Mouse (Mus musculus): ENCODE measurements around the gene Btnl10.

The Btnl10 gene

DNA sequence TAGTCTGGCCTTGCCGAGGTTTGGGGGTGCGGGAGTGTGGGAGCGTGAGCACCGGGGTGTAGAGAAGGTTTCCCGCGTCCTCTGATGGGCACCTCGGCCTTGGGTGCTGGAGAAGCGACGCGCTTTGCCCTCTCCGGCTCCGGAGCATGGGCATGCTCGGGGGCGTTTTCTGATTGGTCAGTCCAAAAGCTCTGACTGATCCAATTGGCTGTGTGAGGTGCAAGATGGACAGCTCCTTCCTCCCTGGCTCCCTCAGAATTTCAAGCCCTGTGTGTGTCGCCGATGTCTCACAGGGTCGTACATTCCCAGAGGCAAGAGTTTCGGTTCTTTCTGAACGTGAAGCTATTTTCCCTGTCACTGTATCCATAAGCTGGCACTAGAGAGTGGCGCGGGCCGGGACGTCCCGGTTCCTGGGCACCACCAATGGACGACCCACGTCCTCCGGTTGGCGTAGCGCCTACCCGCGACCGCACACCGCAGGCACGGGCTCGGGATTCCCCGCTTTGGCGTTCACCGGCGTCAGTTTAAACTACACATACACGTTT lies 42.3 kb downstream of the Btnl10 start:
- peak; percentile 88 for DNase-seq

DNA sequence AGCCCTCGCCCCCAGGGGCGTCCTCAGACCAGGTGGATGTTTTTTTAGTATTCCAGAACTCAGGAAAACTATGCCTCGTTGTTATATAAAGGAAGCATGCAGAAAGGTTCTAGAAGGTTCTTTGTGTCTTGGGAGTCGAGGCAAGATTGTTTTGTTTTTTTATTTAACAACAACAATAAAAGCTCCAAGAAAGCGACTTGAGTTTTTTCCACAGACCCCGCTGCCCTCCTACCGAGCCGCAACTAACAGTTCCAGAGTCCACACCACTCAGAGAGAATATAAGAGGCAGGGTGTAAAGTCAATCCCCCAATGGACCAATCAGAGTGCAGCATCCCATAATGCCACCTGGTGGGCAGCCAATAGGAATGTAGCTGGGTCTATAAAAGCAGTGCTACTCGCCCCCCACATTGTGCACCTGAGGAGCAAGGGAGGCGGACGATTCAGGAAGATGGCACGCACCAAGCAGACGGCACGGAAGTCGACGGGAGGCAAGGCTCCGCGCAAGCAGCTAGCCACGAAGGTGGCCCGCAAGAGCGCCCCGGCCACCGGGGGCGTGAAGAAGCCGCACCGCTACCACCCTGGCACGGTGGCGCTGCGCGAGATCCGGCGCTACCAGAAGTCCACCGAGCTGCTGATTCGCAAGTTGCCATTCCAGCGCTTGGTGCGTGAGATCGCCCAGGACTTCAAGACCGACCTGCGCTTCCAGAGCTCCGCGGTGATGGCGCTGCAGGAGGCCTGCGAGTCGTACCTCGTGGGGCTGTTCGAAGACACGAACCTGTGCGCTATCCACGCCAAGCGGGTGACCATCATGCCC lies 43.9 kb downstream of the Btnl10 start:
- DNase-seq: no peak

DNA sequence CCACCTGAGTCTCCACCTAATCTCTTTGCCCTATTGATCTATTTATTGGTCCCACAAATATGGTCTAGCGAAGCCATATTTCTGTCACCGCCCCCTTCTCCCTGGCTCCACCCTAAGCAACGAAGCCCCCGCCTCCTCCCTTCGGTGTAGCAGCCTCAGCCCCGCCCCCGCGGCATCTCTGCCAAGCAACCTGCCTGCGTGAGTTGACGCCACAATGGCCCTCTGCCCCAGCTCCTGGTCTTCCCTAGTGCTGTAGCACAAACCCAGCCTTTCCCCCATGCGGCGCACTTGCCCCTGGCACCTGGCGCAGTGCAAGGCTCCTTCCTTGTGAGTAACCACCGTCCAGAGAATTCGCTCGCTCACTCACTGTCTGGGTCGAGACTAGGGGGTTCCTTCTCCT lies 45.8 kb downstream of the Btnl10 start:
- no peak for DNase-seq

DNA sequence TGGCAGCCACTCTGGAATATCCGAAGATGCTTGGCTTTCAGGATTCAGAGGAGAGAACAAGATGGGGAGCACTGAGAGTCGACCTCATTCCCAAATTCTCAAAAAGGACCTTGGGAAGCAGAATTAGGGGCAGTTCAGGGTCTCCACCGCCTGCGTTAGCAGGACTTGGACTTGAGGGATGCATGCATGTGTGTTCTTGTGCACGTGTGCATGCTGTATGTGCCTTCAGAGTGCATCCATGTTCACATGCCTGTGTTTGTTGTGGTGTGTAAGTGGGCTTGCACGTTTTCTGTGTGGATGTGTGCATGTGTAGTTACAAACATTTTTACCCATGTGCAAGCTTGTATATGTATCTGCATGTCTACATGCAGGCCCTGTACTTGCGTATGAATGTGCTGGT lies 46.5 kb downstream of the Btnl10 start:
- DNase-seq: no peak

DNA sequence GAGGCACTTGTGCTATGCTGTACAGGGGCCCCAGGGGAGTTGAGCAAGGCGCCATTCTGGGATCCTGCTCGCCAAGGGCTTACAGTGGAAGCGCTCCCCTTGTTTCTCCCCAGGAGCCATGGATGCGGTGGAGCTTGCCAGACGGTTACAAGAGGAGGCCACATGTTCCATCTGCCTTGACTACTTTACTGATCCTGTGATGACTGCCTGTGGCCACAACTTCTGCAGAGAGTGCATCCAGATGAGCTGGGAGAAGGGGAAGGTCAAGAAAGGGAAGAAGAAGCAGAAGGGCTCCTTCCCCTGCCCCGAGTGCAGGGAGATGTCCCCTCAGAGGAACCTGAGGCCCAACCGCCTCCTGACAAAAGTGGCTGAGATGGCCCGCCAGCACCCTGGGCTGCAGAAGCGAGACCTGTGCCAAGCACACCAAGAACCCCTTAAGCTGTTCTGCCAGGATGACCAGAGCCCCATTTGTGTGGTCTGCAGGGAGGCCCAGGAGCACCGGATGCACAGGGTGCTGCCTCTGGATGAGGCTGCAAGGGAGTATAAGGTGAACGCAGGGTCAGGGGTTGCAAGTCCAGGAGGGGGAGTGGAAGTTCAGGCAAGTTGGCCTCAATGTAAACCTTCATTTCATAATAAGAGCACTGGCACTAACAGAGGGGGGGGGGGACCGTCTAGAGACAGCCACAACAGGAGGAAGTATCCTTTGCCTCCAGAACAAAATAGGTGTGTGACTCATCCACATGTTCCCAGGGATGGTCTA lies 47.5 kb downstream of the Btnl10 start:
- no peak for DNase-seq

DNA sequence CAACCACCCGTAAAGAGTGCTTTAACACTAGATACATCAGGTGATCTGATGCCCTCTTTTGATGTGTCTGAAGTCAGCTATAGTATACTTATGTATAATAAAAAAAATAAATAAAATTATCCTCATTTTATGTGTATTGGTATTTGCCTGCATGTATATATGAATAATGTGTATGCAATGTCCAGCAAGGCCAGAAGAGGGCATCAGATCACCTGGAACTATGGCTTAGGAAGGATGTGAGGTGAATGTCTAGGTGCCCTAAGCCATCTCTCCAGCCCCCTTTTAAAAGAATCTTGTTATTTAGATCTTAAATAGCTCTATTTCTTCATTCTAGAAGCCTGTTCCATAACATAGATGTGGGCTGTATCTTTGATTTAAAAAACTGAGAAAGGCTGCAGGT lies 49.6 kb downstream of the Btnl10 start:
- DNase-seq: no peak

DNA sequence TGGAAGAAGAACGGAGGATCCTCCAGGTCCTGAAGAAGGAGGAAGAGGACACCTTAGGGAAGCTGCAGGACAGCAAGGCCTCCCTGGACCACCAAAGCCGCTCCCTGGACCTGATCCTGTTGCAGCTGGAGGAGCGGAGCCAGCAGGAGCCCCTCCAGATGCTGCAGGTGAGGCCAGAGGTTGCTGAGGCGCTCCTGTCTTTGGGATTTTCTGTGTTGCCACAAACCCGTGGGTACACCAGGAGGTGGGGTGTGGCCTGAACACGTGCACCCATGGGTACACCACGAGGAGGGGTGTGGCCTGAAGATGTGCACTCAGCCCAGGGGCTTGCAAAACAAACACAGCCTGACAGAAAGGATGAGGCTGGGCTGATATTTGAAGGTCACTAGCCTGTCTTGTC lies 50.8 kb downstream of the Btnl10 start:
- no peak for DNase-seq

DNA sequence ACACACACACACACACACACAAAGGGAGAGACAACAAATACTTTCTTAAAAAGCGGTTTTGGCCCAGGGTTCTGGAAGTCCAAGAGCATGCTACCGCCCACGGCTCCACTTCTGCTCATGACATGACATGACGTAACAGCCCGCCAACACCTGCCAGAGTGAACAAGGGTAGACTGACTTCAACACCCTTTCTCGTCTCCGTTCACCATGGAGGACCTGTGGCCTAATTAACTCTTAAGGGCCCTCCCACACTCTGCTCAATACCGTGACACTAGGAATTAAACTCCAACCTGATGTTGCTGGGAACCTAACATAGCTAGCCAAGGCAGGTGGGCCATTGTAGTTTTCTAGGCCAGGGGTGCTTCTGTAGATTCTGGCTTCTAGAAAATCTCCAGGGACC lies 51.3 kb downstream of the Btnl10 start:
- no peak for DNase-seq

DNA sequence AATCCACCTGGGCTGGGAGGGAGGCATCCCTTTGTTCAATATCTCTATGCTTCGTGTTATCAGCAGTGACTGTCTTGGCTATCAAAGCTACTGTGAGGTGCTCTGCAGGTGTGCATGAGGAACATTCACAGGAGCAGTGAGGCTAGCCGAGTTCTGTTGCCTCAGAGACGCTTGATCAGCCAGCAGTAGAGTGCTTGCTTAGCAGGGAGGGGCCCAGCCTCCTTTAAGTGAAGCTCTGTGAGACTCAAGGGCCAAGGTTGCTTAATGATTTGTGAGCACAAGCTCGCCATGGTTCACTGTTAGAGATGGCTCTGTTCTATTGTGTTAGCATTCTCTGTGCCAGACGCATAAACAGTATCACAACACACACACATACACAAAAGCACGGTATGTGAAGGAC lies 52.0 kb downstream of the Btnl10 start:
- no peak for DNase-seq

DNA sequence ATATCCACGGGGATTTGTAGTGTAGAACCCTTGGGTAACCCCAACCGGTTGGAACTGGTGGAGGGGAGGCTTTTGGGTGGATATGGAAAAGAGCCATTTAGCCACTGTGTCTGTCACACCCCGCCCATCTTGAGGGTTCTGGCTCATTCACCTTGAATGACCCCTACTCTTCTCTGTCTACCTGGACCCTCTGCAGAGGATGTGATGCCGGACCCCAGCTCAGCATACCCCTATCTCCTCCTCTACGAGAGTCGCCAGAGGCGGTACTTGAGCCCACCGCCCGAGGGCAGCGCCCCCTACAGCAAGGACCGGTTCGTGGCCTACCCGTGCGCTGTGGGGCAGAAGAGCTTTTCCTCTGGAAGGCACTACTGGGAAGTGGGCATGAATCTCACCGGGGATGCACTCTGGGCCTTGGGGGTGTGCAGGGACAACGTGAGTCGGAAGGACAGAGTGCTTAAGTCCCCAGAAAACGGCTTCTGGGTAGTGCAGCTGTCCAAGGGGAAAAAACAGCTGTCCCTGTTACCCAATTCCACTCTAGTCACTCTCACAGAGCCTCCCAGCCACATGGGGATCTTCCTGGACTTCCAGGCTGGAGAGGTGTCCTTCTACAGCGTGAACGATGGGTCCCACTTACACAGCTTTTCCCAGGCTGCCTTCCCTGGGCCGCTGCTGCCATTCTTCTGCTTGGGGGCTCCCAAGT lies 53.3 kb downstream of the Btnl10 start:
- no peak for DNase-seq

DNA sequence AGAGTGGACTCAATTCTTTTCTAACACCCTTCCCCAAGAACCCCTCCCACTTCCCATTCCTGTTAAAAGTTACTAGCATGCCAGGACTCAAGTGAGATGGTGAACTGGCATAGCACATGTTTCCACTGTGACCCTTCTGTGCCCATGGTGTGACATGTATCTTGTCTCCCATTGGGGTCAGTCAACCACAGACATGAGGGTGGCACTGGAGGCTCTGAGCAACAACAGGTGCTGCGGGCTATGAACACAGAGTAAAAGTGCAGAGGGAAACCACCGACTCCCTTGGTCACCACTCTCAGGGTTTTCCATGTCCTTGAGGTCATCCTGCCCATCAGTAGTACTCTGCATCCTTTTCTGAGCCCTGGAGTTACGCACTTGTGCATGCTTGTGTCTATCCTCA lies 54.1 kb downstream of the Btnl10 start:
- DNase-seq: no peak

DNA sequence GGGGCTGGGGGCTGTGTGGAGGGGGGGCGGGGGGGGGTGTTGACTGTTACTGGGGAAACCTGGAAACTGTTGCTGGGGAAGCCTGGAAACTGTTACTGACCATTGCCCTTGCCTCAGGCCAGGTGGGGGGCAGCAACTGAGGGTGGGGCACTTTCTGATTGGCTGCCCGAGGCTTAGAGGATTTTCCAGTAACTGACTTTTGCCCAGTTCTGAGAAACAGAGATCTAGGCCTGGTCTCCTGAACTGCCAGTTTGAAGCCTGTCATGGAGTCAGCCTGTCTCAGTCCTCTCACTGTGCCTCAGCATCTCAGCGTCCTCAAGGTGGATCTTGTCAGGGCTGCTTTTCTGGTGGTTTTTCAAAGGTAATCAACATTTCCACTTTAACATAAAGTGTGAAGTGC lies 56.7 kb downstream of the Btnl10 start:
- DNase-seq: no peak

Data from cerebellum, adult 11 months (tissue).